Mouse (Mus musculus) mouse embryonic stem cell (cell line): ENCODE measurements around the gene Zfp820.
"Not testable (repeated sequence)": the region's sequence is repeated elsewhere in the genome, so short reads cannot be mapped to it uniquely, and the experiment has no call there.

Source experiments
- in situ Hi-C, 2 experiments: fragments of 300-500 bp; cut with MboI; formaldehyde crosslinking; loops; 1 replicate in 1 of 2; 3 replicates in 1 of 2; pipeline ENCODE4 v1.14.3; 2019 to 2020; ENCODE audit warnings: low sequenced_read_pairs in 2 of 2, low pct_unique_long_range_greater_than_20kb in 1 of 2, mixed read lengths in 1 of 2; ENCODE audit not compliant: unreplicated experiment in 1 of 2

Gene Zfp820

GRCm38 (mm10) chr17:21845545-21846321 lies at the start of gene Zfp820:
Gene Zfp820, minus strand, starts transcription at chr17:21845772.
- in situ Hi-C loops: no loop called here

GRCm38 (mm10) chr17:21871256-21871655 lies 25.7 kb upstream of the Zfp820 start:
- in situ Hi-C loops: no loop called here

- in situ Hi-C loops: not testable (repeated sequence)
Measured at GRCm38 (mm10) chr17:21846322-21846582, 680 bp upstream of the Zfp820 start.

- in situ Hi-C loops: no loop called here
Measured at GRCm38 (mm10) chr17:21838510-21838909, 7.1 kb downstream of the Zfp820 start.

- in situ Hi-C loops: not testable (repeated sequence)
Measured at GRCm38 (mm10) chr17:21801373-21801772, 44.2 kb downstream of the Zfp820 start.

- in situ Hi-C loops: no loop called here
Measured at GRCm38 (mm10) chr17:21792256-21792655, 53.3 kb downstream of the Zfp820 start.

- in situ Hi-C loops: no loop called here
Measured at GRCm38 (mm10) chr17:21770336-21770735, 75.2 kb downstream of the Zfp820 start.
